Mouse (Mus musculus): Measurements from ENCODE around the gene 1700001O22Rik.

- TF ChIP-seq POLR2A (IDR thresholded peaks at IDR 0.05; ENCODE audit: insufficient read depth, low read depth, low read length) (peak; percentile 41; the same call in 1 of the 2 replicates), CTCF (IDR thresholded peaks at IDR 0.05) (no peak), EP300 (IDR thresholded peaks at IDR 0.05; ENCODE audit: insufficient read depth, low read depth, low read length) (no peak)
Observed at GRCm38 (mm10) chr2:30807147-30807647, 3.7 kb upstream of the 1700001O22Rik start.
